Mouse (Mus musculus): ENCODE measurements around the gene Map3k3. TPM values are rescaled to one million over a fixed set of nuclear protein-coding genes. Genes with fewer than 3 reads are reported as not detected.
"Not testable (repeated sequence)": the region's sequence is repeated elsewhere in the genome, so short reads cannot be mapped to it uniquely, and the experiment has no call there.

Gene Map3k3
- polyA plus RNA-seq, 1 experiment from 2014 or later = 14.5 TPM

DNA sequence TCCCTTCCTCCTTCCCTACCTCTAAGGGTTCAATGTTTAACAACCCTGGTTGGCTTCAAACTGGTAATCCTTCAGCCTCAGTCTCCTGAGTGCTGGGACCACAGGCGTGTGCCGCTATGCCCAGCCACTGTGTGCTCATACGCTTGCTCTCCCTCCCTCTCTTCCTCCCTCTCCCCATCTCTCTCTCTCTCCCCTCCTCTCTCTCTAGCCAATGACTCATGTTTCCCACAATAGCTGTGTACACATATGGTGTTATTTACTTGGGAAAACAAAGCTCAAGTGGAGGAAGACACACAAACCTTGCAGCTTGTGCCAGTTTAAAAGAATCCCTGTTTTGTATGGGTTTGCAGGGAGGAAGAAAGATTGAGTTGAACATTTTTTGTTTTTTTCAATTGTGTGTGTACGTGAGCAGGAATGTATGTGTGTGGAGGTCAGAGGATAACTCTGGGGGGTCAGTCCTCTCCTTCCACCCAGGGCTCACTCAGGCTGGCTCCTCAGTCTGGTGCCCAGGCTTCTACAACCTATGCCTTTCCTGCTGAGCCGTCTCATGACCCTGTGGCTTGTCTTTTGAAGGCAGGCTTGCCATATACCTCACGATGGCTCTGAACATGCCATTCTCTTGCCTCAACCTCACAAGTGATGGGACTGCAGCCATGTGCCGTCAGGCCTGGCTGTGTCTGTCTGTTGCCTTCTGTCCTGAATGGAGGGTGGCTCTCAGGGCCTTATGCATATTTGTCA is 95.5 kb downstream of the Map3k3 start:
- H3K27ac ChIP-seq = no peak overlapping the region
- H3K4me3 ChIP-seq (replicated peaks) = no peak overlapping the region
- no peaks in the 10 kb centered on the region for H3K4me1 ChIP-seq (replicated peaks)
- no peak for ATAC-seq
- 79% methylated on average over 7 of the region's 7 CpGs for WGBS
- no peaks in the 10 kb centered on the region for H3K27me3 ChIP-seq
- H3K9ac ChIP-seq (replicated peaks) = no peak overlapping the region
- H3K9me3 ChIP-seq = no peaks in the 10 kb centered on the region
- no peak overlapping the region for H3K4me2 ChIP-seq (replicated peaks)
- H3K36me3 ChIP-seq = peaks cover 17% of the 10 kb centered on the region

DNA sequence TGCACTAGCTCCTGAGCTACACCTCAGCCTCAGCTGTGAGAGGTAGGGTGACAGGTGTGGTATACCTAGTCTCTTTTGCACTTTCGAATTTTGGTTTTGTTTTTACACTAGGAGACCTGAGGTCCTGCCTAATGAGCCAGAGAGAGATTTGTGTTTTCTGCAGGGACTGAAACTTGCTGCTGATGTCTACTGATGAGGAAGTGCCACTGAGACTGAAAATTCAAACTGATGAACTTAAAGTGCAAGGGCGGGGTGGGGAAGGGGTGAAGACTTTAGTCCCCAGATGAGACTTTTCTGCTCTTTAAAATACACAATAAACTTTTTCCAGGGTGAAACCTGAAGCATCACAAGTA is 96.0 kb downstream of the Map3k3 start:
- WGBS = 92% methylated on average over 2 of the region's 2 CpGs
- peaks cover 22% of the 10 kb centered on the region for H3K36me3 ChIP-seq
- H3K4me3 ChIP-seq (replicated peaks) = no peak overlapping the region

DNA sequence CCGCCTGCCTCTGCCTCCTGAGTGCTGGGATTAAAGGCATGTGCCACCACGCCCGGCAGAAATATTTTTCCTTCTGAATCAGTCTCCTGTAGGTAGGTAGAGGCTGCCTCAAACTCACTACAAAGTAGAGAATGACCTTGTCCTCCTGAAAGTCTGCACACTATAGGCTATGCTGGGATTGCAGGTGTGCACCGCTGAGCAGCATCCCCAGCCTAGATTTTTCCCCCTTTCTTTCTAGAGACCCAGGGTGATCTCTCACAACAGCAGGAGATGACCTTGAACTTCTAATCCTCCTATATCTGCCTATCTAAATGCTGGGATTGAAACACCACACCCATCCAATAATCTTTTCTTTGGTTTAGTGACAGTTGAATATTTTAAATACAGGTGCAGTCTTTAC is 102.9 kb downstream of the Map3k3 start:
- Histone ChIP-seq H3K27me3 (no peaks in the 10 kb centered on the region), H3K36me3 (peaks cover 18% of the 10 kb centered on the region), H3K9me3 (no peaks in the 10 kb centered on the region), H3K4me3 (replicated peaks) (no peak overlapping the region), H3K27ac (no peak overlapping the region), H3K4me1 (replicated peaks) (peaks cover 5% of the 10 kb centered on the region), H3K4me2 (replicated peaks) (no peak overlapping the region), H3K9ac (replicated peaks) (no peak overlapping the region)
- 93% methylated on average over 4 of the region's 4 CpGs for WGBS
- no peak for ATAC-seq

More for the DNA sequence above, 96.0 kb downstream of the Map3k3 start:
- no peak for ATAC-seq
- no peak overlapping the region for H3K27ac ChIP-seq
- no peak overlapping the region for H3K4me2 ChIP-seq (replicated peaks)
- no peak overlapping the region for H3K9ac ChIP-seq (replicated peaks)
- H3K27me3 ChIP-seq = no peaks in the 10 kb centered on the region
- no peaks in the 10 kb centered on the region for H3K4me1 ChIP-seq (replicated peaks)
- no peaks in the 10 kb centered on the region for H3K9me3 ChIP-seq

- H3K27ac ChIP-seq = no peak overlapping the region
- no peak overlapping the region for H3K9ac ChIP-seq (replicated peaks)
- H3K4me1 ChIP-seq (replicated peaks) = peaks cover 15% of the 10 kb centered on the region
- H3K36me3 ChIP-seq = peaks cover 5% of the 10 kb centered on the region
- no peak overlapping the region for H3K4me3 ChIP-seq (replicated peaks)
- H3K27me3 ChIP-seq = no peaks in the 10 kb centered on the region
- no peak for ATAC-seq
- 97% methylated on average over 3 of the region's 3 CpGs for WGBS
- H3K9me3 ChIP-seq = no peaks in the 10 kb centered on the region
- no peak overlapping the region for H3K4me2 ChIP-seq (replicated peaks)
Observed at GRCm38 (mm10) chr11:106191716-106192115, 107.3 kb downstream of the Map3k3 start.

- H3K4me2 ChIP-seq (replicated peaks) = peak overlapping the region; percentile 75
- H3K27me3 ChIP-seq = no peaks in the 10 kb centered on the region
- no peak overlapping the region for H3K9ac ChIP-seq (replicated peaks)
- H3K9me3 ChIP-seq = no peaks in the 10 kb centered on the region
- no peak for ATAC-seq
- WGBS = 90% methylated on average over 5 of the region's 5 CpGs
- peaks cover 11% of the 10 kb centered on the region for H3K36me3 ChIP-seq
- peaks cover 15% of the 10 kb centered on the region for H3K4me1 ChIP-seq (replicated peaks)
- peak overlapping the region; percentile 79 for H3K4me3 ChIP-seq (replicated peaks)
- no peak overlapping the region for H3K27ac ChIP-seq
Observed at GRCm38 (mm10) chr11:106192241-106192640, 107.8 kb downstream of the Map3k3 start.

DNA sequence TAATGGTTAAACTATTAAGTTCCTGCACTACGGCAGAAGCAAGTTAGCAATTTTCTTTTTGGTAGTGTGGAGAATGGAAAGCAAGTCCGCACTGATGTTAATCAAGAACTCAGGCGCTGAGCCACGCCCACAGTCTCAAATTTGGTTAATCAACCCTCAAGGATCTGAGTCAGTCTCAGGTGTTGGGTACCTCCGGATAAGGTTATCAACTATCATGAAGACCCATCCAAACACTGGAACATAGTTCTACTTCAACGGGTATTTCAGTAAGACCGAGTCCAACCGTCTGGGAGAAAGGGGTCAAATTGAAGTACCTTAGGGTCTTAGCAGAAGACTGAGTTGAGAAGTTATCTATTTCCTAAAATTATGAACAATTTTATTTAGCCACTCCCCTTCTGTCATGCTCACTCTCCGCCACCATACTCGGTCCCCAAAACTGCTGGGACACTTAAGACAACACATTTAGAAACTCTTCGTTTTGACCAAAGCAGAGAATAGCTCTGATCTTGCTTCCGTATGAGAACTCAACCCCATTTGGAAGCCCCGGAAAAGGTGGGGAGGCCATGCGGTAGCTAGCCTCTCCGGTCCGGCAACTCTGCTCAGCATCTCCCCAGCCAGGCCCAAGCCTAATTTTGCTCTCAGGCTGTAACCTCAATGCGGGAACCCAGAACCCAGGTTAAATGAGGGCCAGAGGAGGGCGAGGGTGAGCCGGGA is 108.4 kb downstream of the Map3k3 start:
- Histone ChIP-seq H3K4me3 (replicated peaks) (peak overlapping the region; percentile 79), H3K27ac (peak overlapping the region; percentile 88), H3K4me1 (replicated peaks) (peaks cover 15% of the 10 kb centered on the region), H3K9me3 (no peaks in the 10 kb centered on the region), H3K36me3 (peaks cover 16% of the 10 kb centered on the region), H3K4me2 (replicated peaks) (peak overlapping the region; percentile 75), H3K27me3 (no peaks in the 10 kb centered on the region), H3K9ac (replicated peaks) (peak overlapping the region; percentile 87)
- 13% methylated on average over 19 of the region's 19 CpGs for WGBS
- no peak; the same call in 1 of the 2 replicates for ATAC-seq

- under 1% methylated on average over 43 of the region's 44 CpGs for WGBS
- no peaks in the 10 kb centered on the region for H3K27me3 ChIP-seq
- H3K4me2 ChIP-seq (replicated peaks) = peak overlapping the region; percentile 75
- peaks cover 15% of the 10 kb centered on the region for H3K4me1 ChIP-seq (replicated peaks)
- peak overlapping the region; percentile 88 for H3K27ac ChIP-seq
- peak overlapping the region; percentile 87 for H3K9ac ChIP-seq (replicated peaks)
- H3K36me3 ChIP-seq = peaks cover 24% of the 10 kb centered on the region
- no peaks in the 10 kb centered on the region for H3K9me3 ChIP-seq
- ATAC-seq = peak; percentile 98
- H3K4me3 ChIP-seq (replicated peaks) = peak overlapping the region; percentile 79
Observed at GRCm38 (mm10) chr11:106193371-106194154, 109.2 kb downstream of the Map3k3 start.

GRCm38 (mm10) chr11:106194155-106194541 is 109.7 kb downstream of the Map3k3 start:
- H3K4me2 ChIP-seq (replicated peaks) = peak overlapping the region; percentile 75
- peak overlapping the region; percentile 87 for H3K27ac ChIP-seq
- H3K9ac ChIP-seq (replicated peaks) = peak overlapping the region; percentile 75
- ATAC-seq = no peak
- H3K4me3 ChIP-seq (replicated peaks) = peak overlapping the region; percentile 79
- WGBS = 45% methylated on average over 3 of the region's 3 CpGs
- peaks cover 15% of the 10 kb centered on the region for H3K4me1 ChIP-seq (replicated peaks)
- H3K27me3 ChIP-seq = no peaks in the 10 kb centered on the region
- H3K9me3 ChIP-seq = no peaks in the 10 kb centered on the region
- peaks cover 25% of the 10 kb centered on the region for H3K36me3 ChIP-seq

DNA sequence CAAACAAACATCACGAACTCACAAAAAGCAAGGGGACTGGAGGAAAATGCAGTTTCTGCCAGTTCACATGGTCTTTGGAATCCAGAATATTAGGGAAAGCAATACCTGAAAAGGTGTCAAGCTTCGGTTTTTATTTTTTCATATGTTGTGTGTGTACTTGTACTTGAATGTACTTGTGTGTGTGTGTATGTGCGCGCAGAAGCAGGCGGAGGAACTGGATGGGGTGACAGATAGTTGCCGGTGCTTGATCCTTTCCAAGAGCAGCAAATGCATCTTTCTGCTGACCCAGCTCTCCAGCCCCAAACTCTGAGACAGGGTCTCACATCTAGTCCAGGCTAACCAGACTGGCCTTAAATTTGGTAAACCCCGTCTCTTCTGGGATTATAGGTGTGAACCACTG is 110.5 kb downstream of the Map3k3 start:
- peaks cover 30% of the 10 kb centered on the region for H3K36me3 ChIP-seq
- ATAC-seq = no peak
- H3K4me1 ChIP-seq (replicated peaks) = peaks cover 15% of the 10 kb centered on the region
- no peaks in the 10 kb centered on the region for H3K27me3 ChIP-seq
- no peak overlapping the region for H3K4me3 ChIP-seq (replicated peaks)
- H3K4me2 ChIP-seq (replicated peaks) = no peak overlapping the region
- no peak overlapping the region for H3K27ac ChIP-seq
- no peaks in the 10 kb centered on the region for H3K9me3 ChIP-seq
- no peak overlapping the region for H3K9ac ChIP-seq (replicated peaks)
- WGBS = 93% methylated on average over 7 of the region's 7 CpGs

DNA sequence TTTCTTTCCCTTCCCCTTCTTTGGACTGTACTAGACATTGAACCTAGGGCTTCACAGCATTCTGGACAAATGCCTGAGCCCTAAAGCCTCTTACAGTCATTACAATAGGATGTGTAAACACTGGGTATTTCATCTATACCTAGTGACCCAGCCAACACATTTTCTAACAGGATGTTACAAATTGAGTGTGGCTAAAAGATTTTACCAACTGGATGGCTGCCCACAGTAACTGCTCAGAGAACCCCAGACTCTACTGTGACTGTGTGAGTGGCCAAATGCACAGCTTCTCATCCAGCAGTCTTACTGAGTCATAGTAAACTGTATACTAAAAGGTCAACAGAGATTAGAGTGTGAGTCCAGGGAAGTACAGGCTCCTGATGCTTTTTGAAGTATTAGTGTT is 110.9 kb downstream of the Map3k3 start:
- Histone ChIP-seq H3K27me3 (no peaks in the 10 kb centered on the region), H3K4me1 (replicated peaks) (peaks cover 15% of the 10 kb centered on the region), H3K9ac (replicated peaks) (no peak overlapping the region), H3K36me3 (peaks cover 34% of the 10 kb centered on the region), H3K9me3 (no peaks in the 10 kb centered on the region), H3K27ac (no peak overlapping the region), H3K4me2 (replicated peaks) (no peak overlapping the region), H3K4me3 (replicated peaks) (no peak overlapping the region)
- ATAC-seq = no peak

- no peak overlapping the region for H3K4me3 ChIP-seq (replicated peaks)
- peaks cover 4% of the 10 kb centered on the region for H3K4me1 ChIP-seq (replicated peaks)
- H3K9me3 ChIP-seq = no peaks in the 10 kb centered on the region
- no peak overlapping the region for H3K4me2 ChIP-seq (replicated peaks)
- 91% methylated on average over 4 of the region's 4 CpGs for WGBS
- peaks cover 61% of the 10 kb centered on the region for H3K36me3 ChIP-seq
- H3K27me3 ChIP-seq = no peaks in the 10 kb centered on the region
- no peak overlapping the region for H3K27ac ChIP-seq
- no peak overlapping the region for H3K9ac ChIP-seq (replicated peaks)
- ATAC-seq = no peak
Observed at GRCm38 (mm10) chr11:106198277-106198676, 113.9 kb downstream of the Map3k3 start.

DNA sequence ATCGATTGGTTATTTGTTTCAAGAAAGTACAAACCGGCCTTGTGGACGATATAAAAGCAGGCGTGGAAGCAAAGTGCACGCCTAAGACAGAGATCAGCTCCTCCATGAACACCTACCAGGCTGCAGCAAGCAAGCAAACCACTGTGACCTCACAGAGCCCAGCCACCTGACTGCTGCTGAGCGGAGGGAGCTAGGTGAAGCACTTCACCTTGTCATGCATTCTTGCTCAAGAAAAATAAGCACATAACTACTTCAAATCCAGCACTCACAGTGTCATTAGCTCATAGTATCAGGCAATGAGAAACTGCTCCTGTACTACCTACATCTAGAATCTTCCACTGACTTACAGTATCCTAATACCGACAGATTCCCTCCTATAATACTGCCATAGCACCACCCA is 115.6 kb downstream of the Map3k3 start:
- not testable (repeated sequence) for ATAC-seq
- peaks cover 76% of the 10 kb centered on the region for H3K36me3 ChIP-seq

More for the DNA sequence above, 115.6 kb downstream of the Map3k3 start:
- H3K9ac ChIP-seq (replicated peaks); H3K27me3 ChIP-seq; H3K9me3 ChIP-seq; H3K27ac ChIP-seq; H3K4me2 ChIP-seq (replicated peaks); H3K4me1 ChIP-seq (replicated peaks); H3K4me3 ChIP-seq (replicated peaks): not testable (repeated sequence)
- WGBS = 97% methylated on average over 7 of the region's 7 CpGs

Measured in midbrain, embryonic 13.5 days (tissue).